Mouse (Mus musculus): ENCODE measurements around the gene Luzp2. TPM values are rescaled to one million over a fixed set of nuclear protein-coding genes. Genes with fewer than 3 reads are reported as not detected.
"Not testable (repeated sequence)": the region's sequence is repeated elsewhere in the genome, so short reads cannot be mapped to it uniquely, and the experiment has no call there.

Luzp2 gene
- polyA plus RNA-seq, 1 experiment from 2014 or later: 5.7 TPM

GRCm38 (mm10) chr7:54921991-54922390, 86.7 kb downstream of the Luzp2 start:
- WGBS: 75% methylated on average over 3 of the region's 3 CpGs
- Histone ChIP-seq H3K36me3 (ENCODE audit: control insufficient read depth, insufficient read depth, low read length) (no peaks in the 10 kb centered on the region), H3K9me3 (ENCODE audit: control insufficient read depth, low read length) (no peaks in the 10 kb centered on the region), H3K27me3 (replicated peaks; ENCODE audit: control insufficient read depth, insufficient read depth, low read length) (no peaks in the 10 kb centered on the region), H3K4me3 (ENCODE audit: low read depth, low read length) (no peak overlapping the region), H3K9ac (ENCODE audit: low read depth, low read length) (no peak overlapping the region), H3K4me1 (ENCODE audit: control insufficient read depth, insufficient read depth, low read length) (no peaks in the 10 kb centered on the region), H3K27ac (replicated peaks; ENCODE audit: low read depth, low read length) (no peak overlapping the region), H3K4me2 (ENCODE audit: low read depth, low read length) (no peak overlapping the region)
- DNase-seq (ENCODE audit: low spot score) (no peak), ATAC-seq (ENCODE audit: low read depth) (no peak)

- H3K4me1 ChIP-seq (ENCODE audit: control insufficient read depth, insufficient read depth, low read length): no peaks in the 10 kb centered on the region
- H3K27ac ChIP-seq (replicated peaks; ENCODE audit: low read depth, low read length): no peak overlapping the region
- no peak for ATAC-seq (ENCODE audit: low read depth)
- no peaks in the 10 kb centered on the region for H3K27me3 ChIP-seq (replicated peaks; ENCODE audit: control insufficient read depth, insufficient read depth, low read length)
- no peak overlapping the region for H3K4me2 ChIP-seq (ENCODE audit: low read depth, low read length)
- H3K36me3 ChIP-seq (ENCODE audit: control insufficient read depth, insufficient read depth, low read length): no peaks in the 10 kb centered on the region
- no peaks in the 10 kb centered on the region for H3K9me3 ChIP-seq (ENCODE audit: control insufficient read depth, low read length)
- 93% methylated on average over 2 of the region's 2 CpGs for WGBS
- DNase-seq (ENCODE audit: low spot score): no peak
- no peak overlapping the region for H3K4me3 ChIP-seq (ENCODE audit: low read depth, low read length)
- H3K9ac ChIP-seq (ENCODE audit: low read depth, low read length): no peak overlapping the region
Observed at GRCm38 (mm10) chr7:54956759-54957158, 121.5 kb downstream of the Luzp2 start.

GRCm38 (mm10) chr7:54962678-54963077, 127.4 kb downstream of the Luzp2 start:
- no peak for ATAC-seq (ENCODE audit: low read depth)
- WGBS: 81% methylated on average over 4 of the region's 4 CpGs
- H3K36me3 ChIP-seq (ENCODE audit: control insufficient read depth, insufficient read depth, low read length): no peaks in the 10 kb centered on the region

GRCm38 (mm10) chr7:54977372-54977771, 142.1 kb downstream of the Luzp2 start:
- H3K27me3 ChIP-seq (replicated peaks; ENCODE audit: control insufficient read depth, insufficient read depth, low read length): no peaks in the 10 kb centered on the region
- H3K4me3 ChIP-seq (ENCODE audit: low read depth, low read length): no peak overlapping the region
- no peak overlapping the region for H3K4me2 ChIP-seq (ENCODE audit: low read depth, low read length)
- H3K36me3 ChIP-seq (ENCODE audit: control insufficient read depth, insufficient read depth, low read length): no peaks in the 10 kb centered on the region
- no peaks in the 10 kb centered on the region for H3K9me3 ChIP-seq (ENCODE audit: control insufficient read depth, low read length)
- no peak overlapping the region for H3K27ac ChIP-seq (replicated peaks; ENCODE audit: low read depth, low read length)
- DNase-seq (ENCODE audit: low spot score) (no peak), ATAC-seq (ENCODE audit: low read depth) (no peak)
- no peaks in the 10 kb centered on the region for H3K4me1 ChIP-seq (ENCODE audit: control insufficient read depth, insufficient read depth, low read length)
- H3K9ac ChIP-seq (ENCODE audit: low read depth, low read length): no peak overlapping the region

More at GRCm38 (mm10) chr7:54962678-54963077, 127.4 kb downstream of the Luzp2 start:
- Histone ChIP-seq H3K4me1 (ENCODE audit: control insufficient read depth, insufficient read depth, low read length) (no peaks in the 10 kb centered on the region), H3K4me2 (ENCODE audit: low read depth, low read length) (no peak overlapping the region), H3K27me3 (replicated peaks; ENCODE audit: control insufficient read depth, insufficient read depth, low read length) (no peaks in the 10 kb centered on the region), H3K4me3 (ENCODE audit: low read depth, low read length) (no peak overlapping the region), H3K27ac (replicated peaks; ENCODE audit: low read depth, low read length) (no peak overlapping the region), H3K9me3 (ENCODE audit: control insufficient read depth, low read length) (no peaks in the 10 kb centered on the region), H3K9ac (ENCODE audit: low read depth, low read length) (no peak overlapping the region)
- no peak for DNase-seq (ENCODE audit: low spot score)

DNA sequence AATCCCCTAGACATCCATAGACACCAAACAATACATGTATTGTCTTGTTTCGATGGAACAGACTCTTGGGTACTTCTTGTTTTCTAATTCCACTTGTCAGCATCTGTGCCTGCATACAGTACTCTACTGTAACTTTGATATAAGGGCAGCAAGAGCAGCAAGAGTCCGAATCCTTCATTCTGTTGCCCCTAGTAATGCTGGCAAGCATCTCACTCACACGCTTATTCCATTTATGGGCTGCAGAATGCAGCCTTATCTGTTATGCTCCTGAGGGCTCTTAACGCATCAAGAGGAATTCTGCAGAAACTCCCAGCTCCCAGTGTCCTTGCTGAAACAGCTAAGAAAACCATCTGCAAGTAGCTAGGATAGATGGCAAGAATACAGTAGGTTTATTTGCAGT, 145.3 kb downstream of the Luzp2 start:
- Histone ChIP-seq H3K36me3 (ENCODE audit: control insufficient read depth, insufficient read depth, low read length) (no peaks in the 10 kb centered on the region), H3K9me3 (ENCODE audit: control insufficient read depth, low read length) (no peaks in the 10 kb centered on the region), H3K9ac (ENCODE audit: low read depth, low read length) (no peak overlapping the region), H3K4me2 (ENCODE audit: low read depth, low read length) (no peak overlapping the region), H3K4me1 (ENCODE audit: control insufficient read depth, insufficient read depth, low read length) (no peaks in the 10 kb centered on the region), H3K27ac (replicated peaks; ENCODE audit: low read depth, low read length) (no peak overlapping the region), H3K27me3 (replicated peaks; ENCODE audit: control insufficient read depth, insufficient read depth, low read length) (no peaks in the 10 kb centered on the region), H3K4me3 (ENCODE audit: low read depth, low read length) (no peak overlapping the region)
- ATAC-seq (ENCODE audit: low read depth) (no peak), DNase-seq (ENCODE audit: low spot score) (no peak)
- WGBS: 69% methylated on average over 4 of the region's 4 CpGs

DNA sequence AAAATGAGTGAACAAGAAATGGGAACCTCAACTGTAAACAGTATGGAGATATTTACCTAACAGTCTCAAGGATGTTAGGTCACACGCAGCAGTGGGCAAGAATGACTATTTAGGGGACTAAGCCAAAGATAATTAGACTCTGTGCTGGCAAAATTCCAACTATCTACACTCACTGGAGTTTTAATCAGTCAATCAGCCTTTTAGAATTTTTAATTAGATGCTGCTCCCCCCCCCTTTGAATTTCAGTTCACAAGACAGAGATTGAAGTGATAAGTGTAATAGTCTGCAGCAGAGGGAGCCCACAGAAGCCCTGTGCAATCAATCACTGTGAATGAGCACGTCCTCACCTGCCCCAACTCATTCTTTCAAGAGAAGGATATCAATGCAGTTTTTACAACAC, 165.1 kb downstream of the Luzp2 start:
- no peak overlapping the region for H3K27ac ChIP-seq (replicated peaks; ENCODE audit: low read depth, low read length)
- H3K9me3 ChIP-seq (ENCODE audit: control insufficient read depth, low read length): no peaks in the 10 kb centered on the region
- H3K36me3 ChIP-seq (ENCODE audit: control insufficient read depth, insufficient read depth, low read length): no peaks in the 10 kb centered on the region
- ATAC-seq (ENCODE audit: low read depth): no peak
- WGBS: 66% methylated on average over 2 of the region's 2 CpGs
- peak; percentile 2 for DNase-seq (ENCODE audit: low spot score)
- H3K9ac ChIP-seq (ENCODE audit: low read depth, low read length): no peak overlapping the region
- H3K4me2 ChIP-seq (ENCODE audit: low read depth, low read length): no peak overlapping the region
- no peaks in the 10 kb centered on the region for H3K27me3 ChIP-seq (replicated peaks; ENCODE audit: control insufficient read depth, insufficient read depth, low read length)
- H3K4me3 ChIP-seq (ENCODE audit: low read depth, low read length): no peak overlapping the region
- H3K4me1 ChIP-seq (ENCODE audit: control insufficient read depth, insufficient read depth, low read length): no peaks in the 10 kb centered on the region

- Histone ChIP-seq H3K9me3 (ENCODE audit: control insufficient read depth, low read length) (no peaks in the 10 kb centered on the region), H3K27me3 (replicated peaks; ENCODE audit: control insufficient read depth, insufficient read depth, low read length) (no peaks in the 10 kb centered on the region), H3K4me3 (ENCODE audit: low read depth, low read length) (no peak overlapping the region), H3K27ac (replicated peaks; ENCODE audit: low read depth, low read length) (no peak overlapping the region), H3K36me3 (ENCODE audit: control insufficient read depth, insufficient read depth, low read length) (no peaks in the 10 kb centered on the region), H3K4me2 (ENCODE audit: low read depth, low read length) (no peak overlapping the region), H3K9ac (ENCODE audit: low read depth, low read length) (no peak overlapping the region), H3K4me1 (ENCODE audit: control insufficient read depth, insufficient read depth, low read length) (no peaks in the 10 kb centered on the region)
- ATAC-seq (ENCODE audit: low read depth): no peak
- DNase-seq (ENCODE audit: low spot score): no peak
- 30% methylated on average over 4 of the region's 4 CpGs for WGBS
Observed at GRCm38 (mm10) chr7:55009173-55009771, 174.0 kb downstream of the Luzp2 start.

DNA sequence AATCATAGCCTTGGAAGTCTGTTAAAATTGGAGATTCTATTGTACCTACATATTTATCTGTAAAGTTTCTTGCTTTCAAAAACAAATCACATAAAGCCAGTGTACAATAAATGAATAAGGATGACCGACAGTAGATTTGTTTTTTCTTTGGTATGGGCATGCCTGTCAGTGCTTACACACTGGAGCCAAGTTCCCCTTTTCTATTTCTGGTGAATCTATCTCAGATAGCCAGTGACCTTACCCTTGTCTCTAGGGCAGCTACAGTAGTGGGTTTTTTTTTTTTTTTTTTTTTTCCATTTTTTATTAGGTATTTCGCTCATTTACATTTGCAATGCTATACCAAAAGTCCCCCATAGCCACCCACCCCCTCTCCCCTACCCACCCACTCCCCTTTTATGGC, 298.6 kb downstream of the Luzp2 start:
- ATAC-seq (ENCODE audit: low read depth); DNase-seq (ENCODE audit: low spot score); H3K9me3 ChIP-seq (ENCODE audit: control insufficient read depth, low read length); H3K4me1 ChIP-seq (ENCODE audit: control insufficient read depth, insufficient read depth, low read length); H3K4me2 ChIP-seq (ENCODE audit: low read depth, low read length); H3K27ac ChIP-seq (replicated peaks; ENCODE audit: low read depth, low read length); H3K4me3 ChIP-seq (ENCODE audit: low read depth, low read length); H3K36me3 ChIP-seq (ENCODE audit: control insufficient read depth, insufficient read depth, low read length); H3K9ac ChIP-seq (ENCODE audit: low read depth, low read length); H3K27me3 ChIP-seq (replicated peaks; ENCODE audit: control insufficient read depth, insufficient read depth, low read length): not testable (repeated sequence)
- 88% methylated on average over 1 of the region's 2 CpGs for WGBS

- Histone ChIP-seq H3K27ac (replicated peaks; ENCODE audit: low read depth, low read length) (no peak overlapping the region), H3K9ac (ENCODE audit: low read depth, low read length) (no peak overlapping the region), H3K4me3 (ENCODE audit: low read depth, low read length) (no peak overlapping the region), H3K4me2 (ENCODE audit: low read depth, low read length) (no peak overlapping the region), H3K27me3 (replicated peaks; ENCODE audit: control insufficient read depth, insufficient read depth, low read length) (no peaks in the 10 kb centered on the region), H3K36me3 (ENCODE audit: control insufficient read depth, insufficient read depth, low read length) (no peaks in the 10 kb centered on the region), H3K4me1 (ENCODE audit: control insufficient read depth, insufficient read depth, low read length) (no peaks in the 10 kb centered on the region), H3K9me3 (ENCODE audit: control insufficient read depth, low read length) (no peaks in the 10 kb centered on the region)
- ATAC-seq (ENCODE audit: low read depth) (no peak), DNase-seq (ENCODE audit: low spot score) (no peak)
- 90% methylated on average over 10 of the region's 10 CpGs for WGBS
Observed at GRCm38 (mm10) chr7:55188927-55189326, 353.6 kb downstream of the Luzp2 start.
